Mouse (Mus musculus) hindbrain, embryonic 13.5 days (tissue): ENCODE measurements at regions not wholly inside any gene's neighbourhood (a gene's known extent, or its start where the extent isn't known, plus 50 kb on each side); places are given as distances from the start of the nearest gene placed in this dataset.

Experiments used
- ATAC-seq: fragments of 200-750 bp; cut with Nextera tagmentation; 2 replicates; pipeline ENCODE4 v1.8.0; 2017; ENCODE audit warnings: moderate TSS enrichment; ENCODE audit not compliant: low FRiP score
- H3K27ac ChIP-seq: fragments of 300-500 bp; sonication (generic); 2 replicates; pipeline ENCODE4 v1.5.1; 2015; ENCODE audit warnings: inconsistent platforms, mild to moderate bottlenecking, moderate library complexity
- H3K27me3 ChIP-seq: fragments of 300-500 bp; sonication (generic); 2 replicates; pipeline ENCODE4 v1.6.1; 2015; ENCODE audit warnings: mild to moderate bottlenecking, inconsistent platforms
- H3K36me3 ChIP-seq: fragments of 300-500 bp; sonication (generic); 2 replicates; pipeline ENCODE4 v1.6.1; 2015; ENCODE audit warnings: mild to moderate bottlenecking, inconsistent platforms
- H3K4me1 ChIP-seq: fragments of 300-500 bp; sonication (generic); replicated peaks from 2 replicates; pipeline ENCODE4 v1.6.1; 2015; ENCODE audit warnings: inconsistent platforms
- H3K4me2 ChIP-seq: fragments of 300-500 bp; sonication (generic); 2 replicates; pipeline ENCODE4 v1.6.1; 2015; ENCODE audit warnings: inconsistent platforms, mild to moderate bottlenecking, moderate library complexity
- H3K4me3 ChIP-seq: fragments of 300-500 bp; sonication (generic); 2 replicates; pipeline ENCODE4 v1.5.1; 2015; ENCODE audit warnings: mild to moderate bottlenecking, inconsistent platforms
- H3K9ac ChIP-seq: fragments of 300-500 bp; sonication (generic); 2 replicates; pipeline ENCODE4 v1.6.1; 2015; ENCODE audit warnings: mild to moderate bottlenecking, inconsistent platforms
- H3K9me3 ChIP-seq: fragments of 300-500 bp; sonication (generic); 2 replicates; pipeline ENCODE4 v1.6.1; 2016; ENCODE audit warnings: inconsistent platforms
- WGBS: fragments of 180-500 bp; shearing (Covaris S2); methylation state at CpG from one replicate; pipeline ENCODE4 v1.1.7; 2015; 5-methylcytosine and 5-hydroxymethylcytosine counted together

DNA sequence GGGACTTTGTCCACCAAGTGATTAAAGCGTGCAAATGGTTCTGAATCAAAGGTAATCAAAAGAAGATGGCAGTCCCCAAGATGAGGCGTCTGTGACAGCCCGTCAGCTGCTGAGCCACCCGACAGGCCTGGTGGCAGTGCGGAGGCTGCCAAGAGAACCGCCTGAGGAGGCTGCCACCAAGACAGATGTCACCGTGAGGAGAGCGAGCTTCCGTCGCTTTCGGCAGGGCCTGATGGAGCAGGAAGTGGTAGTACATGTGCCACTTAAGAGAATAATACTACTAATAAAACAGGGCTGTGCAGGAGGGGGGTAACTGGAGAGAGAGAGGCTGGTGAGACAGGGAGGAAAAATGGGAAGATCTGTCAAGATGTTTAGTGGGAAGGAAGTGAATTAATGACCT, 519.1 kb downstream of the Vrk1 start:
- 26% methylated on average over 11 of the region's 11 CpGs for WGBS
- no peak for ATAC-seq
- Histone ChIP-seq H3K4me1 (peaks cover 24% of the 10 kb centered on the region), H3K27me3 (peaks cover 23% of the 10 kb centered on the region), H3K4me2 (no peak overlapping the region), H3K27ac (no peak overlapping the region), H3K4me3 (no peak overlapping the region), H3K9ac (0 out of 2 replicates have a peak overlapping the region, but pooled peaks have one; percentile 19), H3K36me3 (no peaks in the 10 kb centered on the region), H3K9me3 (0 out of 2 replicates have a peak, but pooled peaks cover 2% of the 10 kb centered on the region)

- Histone ChIP-seq H3K27me3 (peaks cover 40% of the 10 kb centered on the region), H3K36me3 (no peaks in the 10 kb centered on the region), H3K9ac (no peak overlapping the region), H3K4me2 (no peak overlapping the region), H3K9me3 (no peaks in the 10 kb centered on the region), H3K4me1 (peaks cover 7% of the 10 kb centered on the region), H3K4me3 (no peak overlapping the region), H3K27ac (no peak overlapping the region)
- no peak for ATAC-seq
- WGBS, result 21% methylated on average over 2 of the region's 2 CpGs
These were observed 525.1 kb downstream of the Vrk1 start for GRCm38 (mm10) chr12:106535086-106535485.

- no peaks in the 10 kb centered on the region for H3K36me3 ChIP-seq
- ATAC-seq, result peak; percentile 46; the same call in 1 of the 2 replicates
- WGBS, result 25% methylated on average over 8 of the region's 8 CpGs
- H3K9ac ChIP-seq, result no peak overlapping the region
- no peak overlapping the region for H3K4me3 ChIP-seq
- H3K27me3 ChIP-seq, result peaks cover 36% of the 10 kb centered on the region
- peaks cover 7% of the 10 kb centered on the region for H3K4me1 ChIP-seq
- H3K4me2 ChIP-seq, result no peak overlapping the region
- H3K27ac ChIP-seq, result no peak overlapping the region
- no peaks in the 10 kb centered on the region for H3K9me3 ChIP-seq
These were observed 525.7 kb downstream of the Vrk1 start for GRCm38 (mm10) chr12:106535628-106536288.

DNA sequence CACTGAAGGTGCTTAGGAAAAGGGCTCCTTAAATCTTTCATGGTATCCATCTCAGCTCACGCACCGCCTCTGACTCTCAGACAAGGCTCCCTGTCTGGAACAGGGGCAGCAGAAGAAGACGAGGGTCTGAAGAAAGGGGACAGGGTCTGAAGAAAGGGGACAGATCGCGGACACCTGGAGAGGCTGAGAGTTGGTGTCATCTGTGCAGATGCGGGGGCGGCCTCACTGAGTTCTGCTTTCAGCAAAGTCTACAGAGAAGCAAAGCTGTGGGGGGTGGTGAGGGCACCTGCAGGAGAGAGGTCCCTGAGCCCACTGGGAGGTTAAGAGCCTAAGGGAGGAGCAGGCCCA, 526.2 kb downstream of the Vrk1 start:
- Histone ChIP-seq H3K27me3 (peaks cover 31% of the 10 kb centered on the region), H3K4me1 (peaks cover 7% of the 10 kb centered on the region), H3K36me3 (no peaks in the 10 kb centered on the region), H3K4me3 (no peak overlapping the region), H3K4me2 (no peak overlapping the region), H3K9ac (no peak overlapping the region), H3K27ac (no peak overlapping the region), H3K9me3 (no peaks in the 10 kb centered on the region)
- 0 out of 2 replicates have a peak, but pooled peaks have one; percentile 39 for ATAC-seq
- whole genome bisulfite sequencing, result 8% methylated on average over 7 of the region's 7 CpGs

DNA sequence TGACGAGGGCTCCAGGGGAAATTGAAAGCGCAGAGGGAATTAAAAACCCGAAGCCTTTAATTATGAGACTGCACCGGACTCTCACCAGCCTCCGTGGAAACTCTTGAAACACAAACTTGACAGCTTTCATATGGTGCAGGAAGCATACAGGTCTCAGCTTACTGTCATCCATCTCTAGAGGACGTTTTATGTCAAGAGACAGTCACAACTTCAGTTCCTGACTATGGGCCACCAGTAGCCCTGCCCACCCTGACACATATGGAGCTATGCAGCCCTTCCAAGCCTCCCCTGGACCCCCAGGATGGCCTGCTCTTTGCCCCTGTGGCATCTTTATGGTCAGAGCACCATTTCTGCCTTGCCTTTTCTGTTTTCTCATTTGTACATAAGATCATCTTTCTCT, 530.0 kb downstream of the Vrk1 start:
- Histone ChIP-seq H3K36me3 (no peaks in the 10 kb centered on the region), H3K9ac (no peak overlapping the region), H3K27ac (0 out of 2 replicates have a peak overlapping the region, but pooled peaks have one; percentile 6), H3K9me3 (no peaks in the 10 kb centered on the region), H3K4me2 (no peak overlapping the region), H3K4me3 (no peak overlapping the region), H3K4me1 (peaks cover 7% of the 10 kb centered on the region), H3K27me3 (peaks cover 14% of the 10 kb centered on the region; the same call in 1 of the 2 replicates)
- ATAC-seq, result no peak
- WGBS, result 62% methylated on average over 6 of the region's 6 CpGs

DNA sequence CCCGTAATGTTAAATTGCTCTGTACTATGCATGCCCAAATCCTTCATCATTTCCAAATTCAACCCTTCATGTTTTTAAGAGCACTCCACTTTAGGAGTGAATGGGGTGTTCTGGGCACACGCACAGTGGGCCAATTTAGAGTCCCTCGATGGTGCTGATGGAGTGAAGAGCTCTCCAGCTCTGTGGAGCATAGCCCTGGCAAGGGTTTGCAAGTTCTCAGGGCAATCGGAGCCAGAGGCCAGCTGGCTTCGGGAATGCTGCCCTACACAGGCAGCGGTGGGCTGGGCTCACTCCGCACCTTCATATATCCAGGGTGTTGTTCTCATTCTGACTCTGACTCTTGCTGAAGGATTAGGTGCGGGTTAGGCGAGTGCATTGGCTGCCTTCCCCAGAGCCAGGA, 549.5 kb downstream of the Vrk1 start:
- Histone ChIP-seq H3K4me3 (no peak overlapping the region), H3K4me2 (no peak overlapping the region), H3K27ac (no peak overlapping the region), H3K27me3 (no peaks in the 10 kb centered on the region), H3K36me3 (no peaks in the 10 kb centered on the region), H3K9me3 (no peaks in the 10 kb centered on the region), H3K9ac (no peak overlapping the region), H3K4me1 (no peaks in the 10 kb centered on the region)
- ATAC-seq, result no peak
- WGBS, result 94% methylated on average over 9 of the region's 9 CpGs

GRCm38 (mm10) chr12:106565263-106565681, 555.2 kb downstream of the Vrk1 start:
- H3K4me1 ChIP-seq, result peaks cover 8% of the 10 kb centered on the region; the same call in 1 of the 2 replicates
- H3K4me3 ChIP-seq, result no peak overlapping the region
- no peak overlapping the region for H3K9ac ChIP-seq
- no peak overlapping the region for H3K4me2 ChIP-seq
- ATAC-seq, result no peak
- no peaks in the 10 kb centered on the region for H3K9me3 ChIP-seq
- no peak overlapping the region for H3K27ac ChIP-seq
- no peaks in the 10 kb centered on the region for H3K36me3 ChIP-seq
- no peaks in the 10 kb centered on the region for H3K27me3 ChIP-seq
- WGBS, result 28% methylated on average over 6 of the region's 6 CpGs

- no peak overlapping the region for H3K9ac ChIP-seq
- no peak overlapping the region for H3K4me3 ChIP-seq
- H3K36me3 ChIP-seq, result no peaks in the 10 kb centered on the region
- WGBS, result 90% methylated on average over 4 of the region's 4 CpGs
- H3K9me3 ChIP-seq, result no peaks in the 10 kb centered on the region
- H3K27ac ChIP-seq, result no peak overlapping the region
- no peak overlapping the region for H3K4me2 ChIP-seq
- H3K27me3 ChIP-seq, result no peaks in the 10 kb centered on the region
- ATAC-seq, result no peak
- H3K4me1 ChIP-seq, result peaks cover 8% of the 10 kb centered on the region; the same call in 1 of the 2 replicates
These were observed 556.3 kb downstream of the Vrk1 start for GRCm38 (mm10) chr12:106566361-106566760.

GRCm38 (mm10) chr12:106567116-106567515, 557.1 kb downstream of the Vrk1 start:
- Histone ChIP-seq H3K27me3 (no peaks in the 10 kb centered on the region), H3K27ac (no peak overlapping the region), H3K4me1 (peaks cover 8% of the 10 kb centered on the region; the same call in 1 of the 2 replicates), H3K36me3 (no peaks in the 10 kb centered on the region), H3K4me3 (no peak overlapping the region), H3K4me2 (no peak overlapping the region), H3K9ac (no peak overlapping the region), H3K9me3 (no peaks in the 10 kb centered on the region)
- no peak for ATAC-seq
- whole genome bisulfite sequencing, result 87% methylated on average over 5 of the region's 5 CpGs

DNA sequence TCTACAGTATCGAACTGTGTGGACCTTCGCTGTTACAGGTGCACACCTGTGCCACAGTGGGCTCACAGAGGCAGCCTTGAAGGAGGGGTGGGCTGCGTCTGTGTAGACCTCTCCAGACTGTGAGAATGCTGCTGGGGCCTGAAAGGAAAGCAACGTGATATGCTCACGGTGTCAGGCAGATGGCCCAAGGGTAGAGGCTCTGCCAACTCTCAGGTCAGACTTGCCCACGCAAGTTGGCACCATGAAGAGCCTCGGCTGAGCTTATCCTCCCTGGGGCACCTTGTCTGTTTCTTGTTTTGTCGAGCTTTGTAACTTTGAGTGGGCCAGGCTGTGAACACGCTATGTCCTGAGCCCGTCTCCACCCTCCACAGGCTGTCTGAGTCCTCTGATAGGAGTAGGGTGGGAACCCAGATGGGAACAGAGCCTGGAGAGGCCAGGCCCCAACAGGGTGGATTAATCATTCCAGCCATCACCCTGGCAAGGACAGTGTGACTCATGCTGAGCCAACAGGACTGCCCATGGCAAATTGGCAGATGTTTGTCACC, 558.6 kb downstream of the Vrk1 start:
- no peak overlapping the region for H3K4me2 ChIP-seq
- no peak overlapping the region for H3K9ac ChIP-seq
- no peak overlapping the region for H3K4me3 ChIP-seq
- ATAC-seq, result no peak
- H3K4me1 ChIP-seq, result peaks cover 8% of the 10 kb centered on the region; the same call in 1 of the 2 replicates
- no peaks in the 10 kb centered on the region for H3K36me3 ChIP-seq
- no peaks in the 10 kb centered on the region for H3K9me3 ChIP-seq
- WGBS, result 90% methylated on average over 10 of the region's 10 CpGs
- no peaks in the 10 kb centered on the region for H3K27me3 ChIP-seq
- H3K27ac ChIP-seq, result no peak overlapping the region

DNA sequence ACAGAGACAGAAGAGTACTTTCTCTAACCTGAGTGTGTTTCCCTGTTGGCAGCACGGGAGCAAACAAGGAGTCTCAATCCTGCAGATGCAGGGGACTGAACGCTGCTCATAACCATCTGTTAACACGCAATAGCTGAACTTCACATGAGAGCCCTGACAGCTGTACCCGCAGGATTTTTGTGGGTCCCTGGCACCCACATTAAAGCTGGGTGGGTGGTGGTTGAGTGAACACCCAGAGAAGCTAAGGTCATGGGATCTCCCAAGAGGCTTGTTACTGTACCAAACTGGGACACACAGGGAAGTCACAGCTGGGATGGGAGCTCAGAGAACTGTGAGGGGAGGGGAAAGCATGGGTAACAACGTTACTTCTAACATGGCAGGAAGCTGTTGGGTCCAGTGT, 562.9 kb downstream of the Vrk1 start:
- Histone ChIP-seq H3K9ac (no peak overlapping the region), H3K9me3 (no peaks in the 10 kb centered on the region), H3K27ac (no peak overlapping the region), H3K4me1 (no peaks in the 10 kb centered on the region), H3K4me3 (no peak overlapping the region), H3K27me3 (no peaks in the 10 kb centered on the region), H3K4me2 (no peak overlapping the region), H3K36me3 (no peaks in the 10 kb centered on the region)
- ATAC-seq, result no peak
- 91% methylated on average over 5 of the region's 5 CpGs for WGBS

DNA sequence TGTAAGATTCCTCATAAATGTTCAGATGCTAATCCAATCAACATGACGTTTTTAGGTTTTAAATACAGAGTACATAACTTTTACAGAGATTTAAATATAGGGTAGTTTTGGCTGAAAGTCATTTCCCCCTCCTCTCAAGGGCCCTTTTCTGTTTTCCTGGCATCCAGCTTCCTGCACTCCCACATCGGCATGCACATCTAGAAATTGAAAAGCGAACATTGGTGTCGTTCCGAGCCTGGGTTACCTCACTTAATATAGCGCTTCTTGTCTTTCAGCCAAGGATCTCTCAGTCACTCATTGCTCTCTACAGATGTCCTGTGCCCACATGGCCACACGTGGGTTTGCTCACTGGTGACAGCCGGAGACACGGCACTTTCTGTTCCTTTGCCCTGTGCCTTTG, 572.7 kb downstream of the Vrk1 start:
- no peaks in the 10 kb centered on the region for H3K27me3 ChIP-seq
- H3K4me3 ChIP-seq, result no peak overlapping the region
- no peaks in the 10 kb centered on the region for H3K9me3 ChIP-seq
- no peaks in the 10 kb centered on the region for H3K4me1 ChIP-seq
- no peak for ATAC-seq
- no peak overlapping the region for H3K9ac ChIP-seq
- no peak overlapping the region for H3K4me2 ChIP-seq
- H3K36me3 ChIP-seq, result no peaks in the 10 kb centered on the region
- 83% methylated on average over 9 of the region's 9 CpGs for WGBS
- no peak overlapping the region for H3K27ac ChIP-seq

- H3K4me1 ChIP-seq, result no peaks in the 10 kb centered on the region
- no peaks in the 10 kb centered on the region for H3K9me3 ChIP-seq
- WGBS, result 84% methylated on average over 5 of the region's 5 CpGs
- no peak for ATAC-seq
- H3K27me3 ChIP-seq, result no peaks in the 10 kb centered on the region
- H3K4me2 ChIP-seq, result no peak overlapping the region
- H3K36me3 ChIP-seq, result no peaks in the 10 kb centered on the region
- H3K9ac ChIP-seq, result no peak overlapping the region
- H3K27ac ChIP-seq, result no peak overlapping the region
- H3K4me3 ChIP-seq, result no peak overlapping the region
These were observed 575.6 kb downstream of the Vrk1 start for GRCm38 (mm10) chr12:106585626-106586025.
